Comparison of ENCODE assay signal across 8 mouse cellular contexts in the genomic region with DNA sequence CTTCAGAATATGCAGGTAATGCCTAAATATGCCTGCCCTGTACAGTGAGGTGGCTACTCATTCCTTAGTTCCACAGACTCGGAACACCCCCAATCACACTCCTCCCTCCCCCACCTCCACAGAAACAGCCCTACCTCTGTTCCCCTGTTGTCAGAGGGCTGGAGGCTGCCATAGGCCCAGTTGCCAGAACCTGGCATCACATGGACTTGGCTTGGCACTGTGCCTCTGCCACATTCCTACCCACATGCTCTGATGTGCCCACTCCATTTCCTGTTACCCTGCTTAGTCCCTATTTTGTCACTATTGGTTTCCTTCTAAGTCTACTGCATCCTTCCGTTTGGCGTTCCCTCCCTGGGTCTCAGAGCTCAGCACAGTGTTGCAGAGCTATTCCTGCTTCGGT. TPM values are rescaled to one million over a fixed set of nuclear protein-coding genes. Genes with fewer than 3 reads are reported as not detected.
DNase-seq lines count a peak whose midpoint lies in the region; ATAC-seq and TF ChIP-seq lines count a peak whose summit lies in the region.

No protein-coding gene starts in this region.

- H3K36me3 ChIP-seq in forebrain, embryonic 16.5 days (ENCODE audit: control insufficient read depth, insufficient read depth) = 0 out of 2 replicates have a peak, but pooled peaks cover 3% of the 10 kb centered on the region
- peaks cover 17% of the 10 kb centered on the region; the same call in 1 of the 2 replicates for H3K36me3 ChIP-seq in forebrain, embryonic 13.5 days (ENCODE audit: poor library complexity, severe bottlenecking)
- peaks cover 75% of the 10 kb centered on the region for H3K36me3 ChIP-seq in limb, embryonic 15.5 days
- H3K36me3 ChIP-seq in limb, embryonic 10.5 days = peaks cover 91% of the 10 kb centered on the region

- H3K27me3 ChIP-seq in forebrain, embryonic 16.5 days (replicated peaks; ENCODE audit: control insufficient read depth, insufficient read depth, low read length) = no peaks in the 10 kb centered on the region
- H3K27me3 ChIP-seq in forebrain, embryonic 13.5 days = no peaks in the 10 kb centered on the region
- H3K27me3 ChIP-seq in limb, embryonic 15.5 days = no peaks in the 10 kb centered on the region
- H3K27me3 ChIP-seq in limb, embryonic 10.5 days (ENCODE audit: low read depth, poor library complexity, severe bottlenecking) = no peaks in the 10 kb centered on the region

- H3K9ac ChIP-seq in forebrain, embryonic 16.5 days (replicated peaks; ENCODE audit: low read depth, low read length) = no peak overlapping the region
- H3K9ac ChIP-seq in forebrain, embryonic 13.5 days = no peak overlapping the region
- H3K9ac ChIP-seq in limb, embryonic 15.5 days = no peak overlapping the region

- no peak overlapping the region for H3K4me3 ChIP-seq in forebrain, embryonic 16.5 days (replicated peaks; ENCODE audit: low read length)
- no peak overlapping the region for H3K4me3 ChIP-seq in forebrain, embryonic 13.5 days
- H3K4me3 ChIP-seq in limb, embryonic 15.5 days = no peak overlapping the region
- no peak overlapping the region for H3K4me3 ChIP-seq in limb, embryonic 10.5 days
- H3K4me3 ChIP-seq in layer of hippocampus, adult 2 months = no peak overlapping the region

- ATAC-seq in forebrain, embryonic 16.5 days = peak; percentile 51; the same call in 1 of the 2 replicates
- no peak for ATAC-seq in forebrain, embryonic 13.5 days
- ATAC-seq in limb, embryonic 15.5 days (ENCODE audit: insufficient number of reproducible peaks, low FRiP score, low TSS enrichment, low read depth) = 0 out of 2 replicates have a peak, but pooled peaks have one; percentile 22
- peak; percentile 64 for ATAC-seq in megakaryocyte progenitor cell, adult 5-6 weeks (replicated peaks; ENCODE audit: poor library complexity)

- WGBS in forebrain, embryonic 16.5 days = 87% methylated on average over 4 of the region's 4 CpGs
- WGBS in forebrain, embryonic 13.5 days = 95% methylated on average over 4 of the region's 4 CpGs
- 82% methylated on average over 4 of the region's 4 CpGs for WGBS in limb, embryonic 15.5 days
- 94% methylated on average over 4 of the region's 4 CpGs for WGBS in limb, embryonic 10.5 days

- H3K4me2 ChIP-seq in forebrain, embryonic 16.5 days (ENCODE audit: low read length) = no peak overlapping the region
- H3K4me2 ChIP-seq in forebrain, embryonic 13.5 days = no peak overlapping the region
- H3K4me2 ChIP-seq in limb, embryonic 15.5 days = no peak overlapping the region

- TF ChIP-seq CTCF in layer of hippocampus, adult 2 months (conservative IDR thresholded peaks at IDR 0.05) = no peak

- no peak overlapping the region for H3K27ac ChIP-seq in forebrain, embryonic 16.5 days (ENCODE audit: low read length)
- H3K27ac ChIP-seq in forebrain, embryonic 13.5 days = no peak overlapping the region
- H3K27ac ChIP-seq in limb, embryonic 15.5 days = no peak overlapping the region
- no peak overlapping the region for H3K27ac ChIP-seq in limb, embryonic 10.5 days
- H3K27ac ChIP-seq in layer of hippocampus, adult 2 months = peak overlapping the region; percentile 58; the same call in 1 of the 2 replicates

- no peak for DNase-seq in limb, embryonic 10.5 days (ENCODE audit: low spot score)
- peak; percentile 64 to 65 for DNase-seq in layer of hippocampus, adult 2 months (ENCODE audit: low spot score in 2 of 2)
- no peak for DNase-seq in retina, embryonic 14.5 days (ENCODE audit: low spot score)
- DNase-seq in ovary, postnatal 36 days (ENCODE audit: low spot score) = no peak

- peaks cover 11% of the 10 kb centered on the region; the same call in 1 of the 2 replicates for H3K4me1 ChIP-seq in forebrain, embryonic 16.5 days (replicated peaks; ENCODE audit: control insufficient read depth, insufficient read depth, low read length)
- no peaks in the 10 kb centered on the region for H3K4me1 ChIP-seq in forebrain, embryonic 13.5 days
- peaks cover 12% of the 10 kb centered on the region for H3K4me1 ChIP-seq in limb, embryonic 15.5 days
- H3K4me1 ChIP-seq in limb, embryonic 10.5 days = no peaks in the 10 kb centered on the region

- H3K9me3 ChIP-seq in forebrain, embryonic 16.5 days (ENCODE audit: control insufficient read depth, low read length) = no peaks in the 10 kb centered on the region
- no peaks in the 10 kb centered on the region for H3K9me3 ChIP-seq in forebrain, embryonic 13.5 days (replicated peaks)
- H3K9me3 ChIP-seq in limb, embryonic 15.5 days = no peaks in the 10 kb centered on the region
- no peaks in the 10 kb centered on the region for H3K9me3 ChIP-seq in limb, embryonic 10.5 days (replicated peaks)

RNA-seq across cellular contexts. Expression of gene Actr10, which starts 55.8 kb away (rescaled TPM):
- 199 and 240 TPM in 2 replicates for polyA plus RNA-seq in forebrain, embryonic 16.5 days (2015; fragmentation: Nextera tagmentation; extraction: Ambion mirVana)
- 272 and 281 TPM in 2 replicates for polyA plus RNA-seq in forebrain, embryonic 13.5 days (2015; fragmentation: Nextera tagmentation; extraction: Ambion mirVana)
- polyA plus RNA-seq in limb, embryonic 15.5 days (2015; fragmentation: Nextera tagmentation; extraction: Ambion mirVana) = 229 and 230 TPM in 2 replicates
- 221 and 232 TPM in 2 replicates for polyA plus RNA-seq in limb, embryonic 10.5 days (2016; fragmentation: Nextera tagmentation; extraction: Ambion mirVana)
- 100 to 1,000 TPM; 160 to 172 TPM for total RNA-seq in layer of hippocampus, adult 2 months (2021)
- total RNA-seq in megakaryocyte progenitor cell, adult 5-6 weeks (2015) = 92.6 and 131 TPM in 2 replicates
- 47.2 and 60.3 TPM in 2 replicates for total RNA-seq in megakaryocyte progenitor cell, adult 5-6 weeks (2017)

RNA-seq across cellular contexts. Expression of gene Frmd6, which starts 56.5 kb away (rescaled TPM):
- 12.5 and 16.6 TPM in 2 replicates for polyA plus RNA-seq in forebrain, embryonic 16.5 days (2015; fragmentation: Nextera tagmentation; extraction: Ambion mirVana)
- polyA plus RNA-seq in forebrain, embryonic 13.5 days (2015; fragmentation: Nextera tagmentation; extraction: Ambion mirVana) = 6.4 and 6.8 TPM in 2 replicates
- 70.7 and 71.1 TPM in 2 replicates for polyA plus RNA-seq in limb, embryonic 15.5 days (2015; fragmentation: Nextera tagmentation; extraction: Ambion mirVana)
- 47.9 and 55.6 TPM in 2 replicates for polyA plus RNA-seq in limb, embryonic 10.5 days (2016; fragmentation: Nextera tagmentation; extraction: Ambion mirVana)
- 10 to 100 TPM; 17.6 to 18.4 TPM for total RNA-seq in layer of hippocampus, adult 2 months (2021)
- 4.8 and 8.8 TPM in 2 replicates for total RNA-seq in megakaryocyte progenitor cell, adult 5-6 weeks (2015)
- total RNA-seq in megakaryocyte progenitor cell, adult 5-6 weeks (2017) = 3.9 and 7.4 TPM in 2 replicates

Comparison
In these comparisons a context has a peak if more than half of its experiments do, and no peak if none do; other contexts are left out.
1. DNase-seq: peak in layer of hippocampus, adult 2 months (2 of 2); none in limb, embryonic 10.5 days (single experiment), retina, embryonic 14.5 days (single experiment) and ovary, postnatal 36 days (single experiment).